Mouse (Mus musculus) MEL-GATA-1-ER (cell line): ENCODE results near the gene Rps6kb2.

Experiments used
- DNase-seq: peaks from one replicate; pipeline ENCODE4 v3.0.0-alpha.2; 2012; ENCODE audit warnings: low read depth; ENCODE audit errors: extremely low read depth

Gene Rps6kb2

GRCm38 (mm10) chr19:4189051-4189620 is 26.0 kb upstream of the Rps6kb2 start:
- DNase-seq: no peak

GRCm38 (mm10) chr19:4187303-4187702 is 24.1 kb upstream of the Rps6kb2 start:
- no peak for DNase-seq

DNA sequence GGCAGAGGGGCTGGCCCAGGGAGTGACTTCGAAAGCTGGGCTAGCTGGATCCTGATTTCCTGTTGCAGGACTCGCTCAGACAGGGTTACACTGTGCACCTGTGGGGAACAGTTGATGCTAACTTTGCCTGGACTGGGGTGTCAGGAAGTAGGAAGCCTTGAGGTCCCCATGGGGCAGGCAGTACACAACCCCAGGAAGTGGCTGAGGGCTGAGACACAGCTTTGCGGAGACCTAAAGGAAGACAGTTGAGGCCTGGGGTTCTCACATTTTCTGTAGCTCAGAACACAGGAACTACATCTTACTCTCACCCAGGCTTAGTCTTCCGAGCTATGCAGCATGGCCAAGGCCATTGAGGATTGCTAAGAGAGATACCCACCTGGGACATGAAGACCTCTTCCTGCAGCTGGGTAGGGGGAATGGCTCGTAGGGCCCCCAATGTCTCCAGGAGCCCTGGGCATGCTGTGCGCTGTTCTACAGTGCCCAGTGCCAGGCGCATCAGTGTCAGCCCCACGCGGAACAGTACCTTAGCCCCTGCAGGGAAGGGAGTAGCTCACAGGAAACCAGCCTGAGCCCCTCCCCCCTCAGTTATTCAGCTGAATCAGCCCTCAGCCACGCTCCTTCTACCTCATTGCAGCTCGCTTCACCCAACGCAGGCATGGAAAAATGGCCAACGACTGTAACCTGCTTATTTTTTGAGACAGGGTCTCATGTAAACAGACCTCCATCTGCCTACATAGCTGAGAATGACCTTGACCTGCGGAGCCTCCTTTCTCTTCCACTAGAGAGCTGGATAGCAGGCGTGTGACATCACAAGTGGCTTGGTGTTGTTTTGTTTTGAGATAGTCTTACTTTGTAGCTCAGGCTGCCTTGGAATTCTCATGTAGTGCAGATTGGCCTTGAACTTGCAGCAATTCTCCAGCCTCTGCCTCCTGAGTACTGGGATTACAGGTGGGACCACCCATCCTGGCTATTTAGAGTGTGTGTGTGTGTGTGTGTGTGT is 22.1 kb upstream of the Rps6kb2 start:
- no peak for DNase-seq

GRCm38 (mm10) chr19:4183689-4184088 is 20.5 kb upstream of the Rps6kb2 start:
- DNase-seq: no peak

DNA sequence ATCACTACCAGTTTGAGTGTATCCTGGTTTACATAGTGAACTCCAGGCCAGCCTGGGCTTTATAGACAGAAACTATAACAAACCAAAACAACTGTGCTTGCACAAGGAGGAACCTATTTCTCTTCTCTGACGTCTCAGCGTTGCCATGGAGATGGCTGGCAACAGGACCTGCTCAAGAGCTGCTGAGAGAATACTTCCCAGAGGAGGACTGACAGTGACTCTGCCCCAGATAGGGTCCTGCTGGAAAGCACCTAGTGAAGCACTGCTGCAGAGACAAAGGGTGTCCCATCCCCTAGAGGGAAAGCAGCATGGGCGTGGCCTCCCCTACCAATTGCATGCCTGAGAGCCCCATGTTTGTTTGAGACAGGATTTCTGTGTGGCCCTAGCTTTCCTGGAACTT is 18.7 kb upstream of the Rps6kb2 start:
- no peak for DNase-seq

- no peak for DNase-seq
These were observed 17.3 kb upstream of the Rps6kb2 start for GRCm38 (mm10) chr19:4180411-4180810.

DNA sequence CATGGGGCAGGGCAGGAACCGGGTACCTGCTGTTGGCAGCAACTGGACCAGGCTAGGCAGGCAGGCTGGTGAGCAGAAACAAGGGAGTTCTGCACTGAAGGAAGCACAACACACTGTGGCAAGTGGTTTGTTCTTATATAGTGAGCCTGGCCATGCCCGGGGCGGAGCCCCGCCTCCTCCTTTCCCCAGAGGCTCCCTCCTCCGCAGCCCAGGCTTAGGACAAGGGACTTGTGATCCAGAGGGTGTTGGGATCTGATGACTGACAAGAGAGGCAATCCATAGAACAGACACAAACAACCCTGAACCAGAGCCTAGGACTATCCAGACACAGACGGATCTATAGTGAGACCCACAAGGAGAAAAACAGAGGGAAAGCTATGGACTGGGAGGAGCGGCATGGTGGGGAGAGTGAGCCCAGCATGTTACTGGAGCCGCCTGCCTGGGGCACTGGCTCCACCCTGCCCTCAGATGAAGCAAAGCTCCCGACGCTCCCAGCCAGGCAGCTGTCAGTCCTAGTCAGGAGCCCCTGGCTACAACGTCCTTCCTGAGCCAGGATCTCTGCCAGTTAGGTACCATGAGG is 12.3 kb upstream of the Rps6kb2 start, which contains the start of gene Carns1:
Gene Carns1, minus strand, starts transcription at position 112 of the 580 bp plus-strand sequence.
- DNase-seq: no peak

DNA sequence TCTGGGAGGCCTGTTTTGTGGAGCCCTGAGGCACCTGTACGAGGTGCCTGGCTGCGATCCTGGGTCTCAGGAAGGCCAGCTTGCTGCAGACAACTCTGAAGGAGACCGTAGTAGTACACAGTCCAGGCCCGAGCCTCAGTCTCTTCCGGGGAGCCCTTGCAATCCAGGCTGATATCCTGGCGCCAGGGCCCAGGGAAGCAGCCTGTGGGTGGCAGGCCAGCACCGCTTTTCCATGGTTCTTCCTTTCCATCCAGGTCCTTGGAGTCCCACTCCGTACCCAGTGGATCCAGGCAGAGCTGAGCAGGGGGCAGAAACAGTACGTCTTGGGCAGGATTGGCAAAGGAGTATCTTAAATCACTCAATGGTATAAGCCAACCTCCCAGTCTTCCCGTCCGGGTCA is 9.8 kb upstream of the Rps6kb2 start:
- no peak for DNase-seq

DNA sequence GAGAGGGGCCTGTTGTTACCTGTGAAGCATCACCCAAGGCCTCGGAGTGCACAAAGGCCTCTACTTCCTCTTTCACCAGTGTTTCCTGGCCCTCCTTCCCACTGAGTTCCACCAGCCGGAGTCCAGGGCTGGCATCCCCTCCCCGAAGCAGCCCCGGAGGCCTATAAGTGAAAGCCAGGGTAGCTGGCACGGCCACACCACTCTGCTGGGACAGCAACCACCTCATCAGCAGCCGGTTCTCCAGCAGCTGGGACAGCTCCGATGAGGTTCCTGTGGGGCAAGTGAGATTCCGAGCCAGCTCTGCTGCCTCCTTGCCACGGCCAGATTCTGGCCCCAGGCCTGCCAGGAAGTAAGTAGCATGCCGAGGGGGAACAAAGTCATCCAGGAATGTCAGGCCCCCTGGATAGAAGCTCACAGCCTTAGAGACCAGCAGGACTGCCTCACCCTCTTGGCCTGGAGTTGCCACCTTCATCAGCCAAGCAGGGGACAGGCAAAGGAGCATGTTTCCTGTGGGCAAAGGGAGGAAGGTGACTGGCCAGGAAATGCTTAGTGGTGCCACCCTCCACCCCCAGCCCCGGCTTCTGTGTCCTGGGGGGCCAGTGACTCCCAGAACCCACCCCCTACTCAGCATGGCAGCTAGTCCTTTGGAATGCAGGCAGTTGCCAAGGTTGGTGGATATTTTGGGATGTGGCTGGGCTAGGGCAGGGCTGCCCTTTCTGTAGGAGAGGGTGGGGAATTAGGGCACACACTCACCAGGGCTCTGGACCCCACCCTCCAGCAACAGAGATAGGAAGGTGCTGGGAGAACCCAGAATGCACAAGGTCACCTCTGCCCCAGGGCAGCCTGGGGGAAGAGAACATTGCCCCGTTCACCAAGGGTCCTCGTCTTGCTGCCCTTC is 8.5 kb upstream of the Rps6kb2 start:
- no peak for DNase-seq

DNA sequence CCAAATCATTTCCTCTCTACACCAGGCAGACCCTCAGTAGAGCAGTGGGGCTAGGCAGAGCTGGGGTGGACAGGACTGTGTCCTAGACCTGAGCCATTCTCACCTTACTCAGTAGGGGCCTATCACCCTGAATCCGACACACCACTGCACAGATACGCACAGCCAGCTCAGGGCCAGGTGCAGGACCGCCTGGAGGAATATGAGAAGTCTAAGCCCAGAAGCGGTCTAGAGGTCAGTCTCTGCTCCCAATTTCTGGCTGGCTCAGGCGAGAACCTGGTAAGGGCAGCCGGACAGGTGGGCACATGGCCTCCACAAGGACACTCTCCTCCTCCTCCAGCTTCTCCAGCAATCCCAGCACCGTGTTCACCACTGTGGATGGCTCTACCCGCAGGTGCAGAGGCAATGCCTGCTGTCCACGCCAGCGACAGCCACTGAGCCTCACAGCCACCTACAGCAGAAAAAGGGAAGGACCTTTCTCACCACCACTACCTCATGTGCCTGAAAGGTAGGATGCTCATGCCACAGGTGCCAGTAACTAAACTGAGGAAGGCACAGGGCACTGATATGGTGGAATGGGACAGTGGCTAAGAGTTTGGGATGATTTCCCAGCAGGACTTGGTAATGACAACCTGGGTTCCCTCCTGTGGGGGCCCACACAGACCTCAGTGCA is 7.7 kb upstream of the Rps6kb2 start:
- no peak for DNase-seq

DNA sequence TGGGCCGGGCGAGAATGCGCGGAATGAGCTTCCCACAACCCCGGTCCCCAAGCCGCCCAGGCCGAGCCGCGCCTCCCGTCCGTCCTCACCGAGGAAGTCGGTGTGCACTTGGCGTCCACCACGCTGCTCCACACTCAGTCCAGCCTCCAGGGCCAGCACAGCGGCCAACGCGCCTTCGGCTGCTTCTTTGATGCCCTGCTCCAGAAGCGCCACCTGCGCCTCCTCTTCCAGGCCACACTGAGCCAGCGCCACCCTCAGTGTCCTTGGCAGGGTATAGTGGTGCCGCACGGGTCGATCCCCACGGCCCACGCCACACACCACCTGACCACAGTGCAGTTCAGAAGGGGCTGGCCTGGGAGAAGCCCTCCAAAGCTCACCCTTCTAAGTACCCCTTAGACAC is 6.7 kb upstream of the Rps6kb2 start:
- no peak for DNase-seq

GRCm38 (mm10) chr19:4169378-4169784 is 6.2 kb upstream of the Rps6kb2 start:
- DNase-seq: peak; percentile 91

DNA sequence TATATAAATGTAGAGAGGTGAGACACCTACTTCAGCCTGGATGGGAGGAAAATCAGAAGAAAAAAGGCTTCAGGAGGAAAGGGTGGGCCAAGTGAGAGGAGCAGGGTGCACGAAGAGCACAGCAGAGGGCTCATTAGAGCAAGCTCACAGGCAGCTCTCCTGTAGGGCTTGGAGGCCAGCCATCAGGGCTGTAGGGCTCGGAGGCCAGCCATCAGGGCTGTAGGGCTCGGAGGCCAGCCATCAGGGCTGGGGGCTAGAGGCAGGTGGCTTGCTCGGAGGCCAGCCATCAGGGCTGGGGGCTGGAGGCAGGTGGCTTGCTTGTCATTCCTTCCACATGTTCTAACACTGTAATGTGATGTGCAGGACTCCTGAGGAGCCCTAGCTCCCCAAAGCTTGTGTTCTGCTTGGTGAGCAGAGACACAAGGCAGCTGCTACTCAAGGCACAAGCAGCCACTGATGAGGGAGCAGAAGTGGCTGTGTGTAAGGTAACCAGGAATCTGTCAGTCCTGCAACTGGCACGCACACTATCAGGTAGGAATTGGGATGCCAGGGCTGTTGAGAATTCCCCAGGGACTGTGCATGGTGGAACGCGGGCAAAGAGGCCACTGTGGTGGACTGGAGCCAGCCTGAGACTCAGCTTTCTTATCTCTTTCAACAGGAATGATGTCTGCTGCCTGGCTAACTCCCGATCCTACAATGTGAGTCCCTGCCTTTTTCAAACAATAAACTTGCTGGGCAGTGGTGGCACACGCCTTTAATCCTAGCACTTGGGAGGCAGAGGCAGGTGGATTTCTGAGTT is 3.7 kb upstream of the Rps6kb2 start:
- DNase-seq: no peak

DNA sequence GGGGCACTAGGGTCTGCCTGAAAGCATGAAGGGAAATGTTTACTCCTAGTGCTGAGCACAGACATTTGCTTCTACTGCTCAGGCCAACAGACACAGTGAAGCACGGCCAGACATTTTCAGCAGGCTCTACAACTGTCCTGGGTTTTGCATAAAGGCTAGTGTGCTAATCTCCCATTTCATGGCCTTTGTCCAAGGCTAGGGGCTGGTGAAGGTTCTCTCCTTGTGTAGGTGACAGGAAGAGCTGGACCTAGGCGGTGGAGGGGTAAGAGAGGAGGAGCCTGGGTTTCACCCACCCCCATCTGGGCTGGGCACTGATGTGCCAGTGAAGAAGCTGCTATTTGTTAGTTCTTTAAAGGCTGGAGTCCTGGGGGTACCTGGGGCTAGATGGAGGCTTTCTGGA is 1.6 kb upstream of the Rps6kb2 start:
- DNase-seq: no peak

DNA sequence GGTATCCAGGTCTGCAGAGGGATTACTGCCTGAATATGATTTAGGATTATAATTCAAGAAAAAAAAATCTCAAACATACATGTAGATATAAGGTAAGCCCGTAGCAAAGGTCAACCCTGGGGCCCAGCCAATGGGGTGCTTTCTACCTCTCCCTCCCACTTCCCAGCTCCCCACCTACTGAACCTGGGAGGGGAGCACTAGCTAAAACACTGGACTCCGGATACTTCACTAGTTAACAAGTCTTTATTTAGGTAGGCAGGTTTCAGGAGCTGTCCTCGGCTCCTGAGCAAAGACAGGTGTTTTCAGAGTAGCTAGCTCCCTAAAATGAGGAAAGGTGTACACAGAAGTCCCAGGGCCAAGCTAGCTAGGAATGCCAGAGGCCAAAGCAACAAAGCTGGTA is 946 bp upstream of the Rps6kb2 start:
- no peak for DNase-seq

DNA sequence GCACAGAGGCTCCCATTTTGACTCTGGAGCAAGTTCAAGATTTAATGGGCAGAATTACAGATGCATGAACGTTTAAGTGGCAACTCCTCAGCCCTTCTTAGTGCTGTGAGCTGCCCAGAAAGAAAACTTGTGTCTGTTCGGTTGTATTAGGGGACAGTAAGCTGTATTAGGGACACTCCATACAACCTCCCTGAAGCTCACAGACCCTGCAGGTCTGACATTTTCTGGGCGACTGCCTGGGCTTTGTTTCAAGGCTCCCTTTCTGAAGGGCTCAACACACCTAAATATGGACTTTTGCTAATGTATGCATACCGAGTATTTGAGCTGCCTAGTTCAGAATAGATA is 361 bp upstream of the Rps6kb2 start:
- no peak for DNase-seq

GRCm38 (mm10) chr19:4159049-4159448 is 4.1 kb downstream of the Rps6kb2 start:
- DNase-seq: no peak

GRCm38 (mm10) chr19:4156771-4157170 is 6.4 kb downstream of the Rps6kb2 start:
- no peak for DNase-seq

DNA sequence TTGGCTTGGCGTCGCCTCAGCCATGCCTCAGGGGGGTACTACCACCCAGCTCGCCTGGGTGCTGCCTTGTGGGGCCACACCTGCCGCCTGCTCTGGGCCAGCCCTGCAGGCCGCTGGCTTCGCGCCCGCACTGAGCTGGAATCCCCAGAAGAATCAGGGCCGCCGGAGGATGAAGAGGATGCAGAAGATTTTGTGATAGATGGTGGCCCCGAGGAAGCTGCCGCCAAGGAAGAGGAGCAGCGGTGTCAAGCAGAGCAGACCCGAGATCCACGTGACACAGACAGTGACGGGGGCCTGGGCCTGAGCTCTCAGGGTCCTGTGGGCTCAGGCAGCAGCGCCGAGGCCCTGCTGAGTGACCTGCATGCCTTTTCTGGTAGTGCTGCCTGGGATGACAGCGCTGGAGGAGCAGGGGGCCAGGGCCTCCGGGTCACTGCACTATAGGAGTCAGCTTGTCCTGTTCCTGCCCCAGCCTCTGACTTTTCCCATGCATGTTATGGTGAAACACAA is 7.0 kb downstream of the Rps6kb2 start:
- DNase-seq: no peak
